ENCODE assay signal across 9 mouse cellular contexts in the genomic region with DNA sequence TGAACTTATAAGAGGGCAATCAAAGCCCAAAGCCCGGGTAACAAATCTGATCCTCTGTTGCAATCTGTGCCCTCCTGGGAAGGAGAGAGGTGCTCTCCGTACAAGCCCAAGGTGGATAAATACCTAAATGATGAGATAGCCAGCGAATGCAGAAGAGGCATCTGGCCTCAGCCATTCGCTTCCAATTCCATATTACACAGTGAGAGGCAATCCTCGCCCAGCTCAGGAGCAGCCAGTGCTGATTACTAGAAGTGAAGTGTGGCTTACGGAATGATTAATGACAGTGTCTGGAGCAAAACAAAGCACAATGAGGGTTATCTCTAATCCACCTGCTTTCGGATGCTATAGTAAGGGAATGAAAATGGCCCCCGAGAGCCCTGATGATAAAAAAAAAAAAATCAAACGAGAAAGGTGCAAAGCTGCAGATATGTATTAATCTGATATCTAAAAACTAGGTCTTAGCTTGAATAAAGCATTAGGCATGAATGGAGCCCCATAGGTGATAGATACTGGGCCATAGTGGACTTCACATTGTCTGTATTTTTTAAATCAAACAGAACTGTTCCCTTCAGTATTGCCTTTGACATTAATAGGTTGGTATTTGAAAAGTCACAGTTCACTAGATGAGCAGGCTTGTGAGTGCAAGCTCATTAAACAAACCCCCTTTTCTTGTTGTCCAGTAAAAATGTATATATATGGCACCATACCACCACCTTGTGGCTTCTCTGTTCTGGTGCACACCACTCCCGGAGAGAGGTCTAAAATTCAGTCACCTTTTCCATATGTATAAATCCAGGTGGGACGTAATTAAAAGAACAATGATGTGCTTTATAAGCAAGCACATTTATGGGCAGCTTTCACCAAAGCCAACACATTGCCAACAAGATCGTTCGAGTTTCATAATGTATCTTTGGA. TPM values are rescaled to one million over a fixed set of nuclear protein-coding genes. Genes with fewer than 3 reads are reported as not detected.
DNase-seq lines count a peak whose midpoint lies in the region; ATAC-seq and TF ChIP-seq lines count a peak whose summit lies in the region.
"Had no signal": no experiment of that assay in that cellular context is flagged by ENCODE, and none has a peak within 500 bp of the region (broad histone marks: within the 10 kb centered on the region; RNA-seq: fewer than 3 reads in every experiment).

No protein-coding gene starts in this region.

- TF ChIP-seq CTCF in liver, postnatal 0 days (IDR thresholded peaks at IDR 0.05; ENCODE audit: low read depth): peak; percentile 35
- peak; percentile 81 for TF ChIP-seq CTCF in midbrain, postnatal 0 days (IDR thresholded peaks at IDR 0.05)

- no peak overlapping the region for H3K4me3 ChIP-seq in liver, postnatal 0 days (ENCODE audit: low read depth, low read length)
- no peak overlapping the region for H3K4me3 ChIP-seq in liver, embryonic 12.5 days
- H3K4me3 ChIP-seq in hindbrain, embryonic 15.5 days: no peak overlapping the region
- no peak overlapping the region for H3K4me3 ChIP-seq in midbrain, postnatal 0 days (ENCODE audit: low read depth, low read length)
- H3K4me3 ChIP-seq: embryonic facial prominence, embryonic 13.5 days had no signal

- no peaks in the 10 kb centered on the region for H3K36me3 ChIP-seq in liver, postnatal 0 days (replicated peaks; ENCODE audit: insufficient read depth, low read length)
- no peaks in the 10 kb centered on the region for H3K36me3 ChIP-seq in liver, embryonic 12.5 days
- no peaks in the 10 kb centered on the region for H3K36me3 ChIP-seq in hindbrain, embryonic 15.5 days
- no peaks in the 10 kb centered on the region for H3K36me3 ChIP-seq in midbrain, postnatal 0 days (ENCODE audit: insufficient read depth, low read length)
- H3K36me3 ChIP-seq: embryonic facial prominence, embryonic 13.5 days had no signal

- DNase-seq in adrenal gland, postnatal 10 days: peak; percentile 8
- no peak for DNase-seq in adrenal gland, adult 2 months
- DNase-seq in liver, postnatal 0 days: no peak
- peak; percentile 79 for DNase-seq in midbrain, postnatal 0 days (ENCODE audit: low spot score)
- no peak for DNase-seq in urinary bladder, adult 18-20 months (ENCODE audit: low spot score in 2 of 2)
- DNase-seq in thymus, postnatal 0 days (ENCODE audit: low spot score): no peak

- no peak overlapping the region for H3K9ac ChIP-seq in liver, postnatal 0 days (replicated peaks)
- no peak overlapping the region for H3K9ac ChIP-seq in liver, embryonic 12.5 days
- H3K9ac ChIP-seq in hindbrain, embryonic 15.5 days: peak overlapping the region; percentile 28; the same call in 1 of the 2 replicates
- H3K9ac ChIP-seq in midbrain, postnatal 0 days (replicated peaks; ENCODE audit: low read length, poor library complexity, severe bottlenecking): peak overlapping the region; percentile 5; the same call in 1 of the 2 replicates
- H3K9ac ChIP-seq: embryonic facial prominence, embryonic 13.5 days had no signal

- 0 out of 2 replicates have a peak, but pooled peaks cover 3% of the 10 kb centered on the region for H3K27me3 ChIP-seq in liver, postnatal 0 days (ENCODE audit: insufficient read depth, low read length)
- no peaks in the 10 kb centered on the region for H3K27me3 ChIP-seq in liver, embryonic 12.5 days (replicated peaks)
- H3K27me3 ChIP-seq in hindbrain, embryonic 15.5 days: 0 out of 2 replicates have a peak, but pooled peaks cover 2% of the 10 kb centered on the region
- H3K27me3 ChIP-seq in midbrain, postnatal 0 days (ENCODE audit: insufficient read depth, low read length): no peaks in the 10 kb centered on the region

- H3K27ac ChIP-seq in liver, postnatal 0 days (ENCODE audit: low read depth): no peak overlapping the region
- no peak overlapping the region for H3K27ac ChIP-seq in liver, embryonic 12.5 days
- H3K27ac ChIP-seq in hindbrain, embryonic 15.5 days (replicated peaks): peak overlapping the region; percentile 75
- H3K27ac ChIP-seq in midbrain, postnatal 0 days (ENCODE audit: low read depth, low read length): peak overlapping the region; percentile 38; the same call in 1 of the 2 replicates
- H3K27ac ChIP-seq: embryonic facial prominence, embryonic 13.5 days had no signal

- H3K9me3 ChIP-seq in liver, postnatal 0 days (ENCODE audit: low read length): no peaks in the 10 kb centered on the region
- H3K9me3 ChIP-seq in liver, embryonic 12.5 days (replicated peaks): no peaks in the 10 kb centered on the region
- H3K9me3 ChIP-seq in hindbrain, embryonic 15.5 days: no peaks in the 10 kb centered on the region
- H3K9me3 ChIP-seq in midbrain, postnatal 0 days (ENCODE audit: low read length): no peaks in the 10 kb centered on the region
- H3K9me3 ChIP-seq: embryonic facial prominence, embryonic 13.5 days had no signal

- no peak for ATAC-seq in liver, postnatal 0 days
- ATAC-seq in liver, embryonic 12.5 days: no peak
- peak; percentile 84 for ATAC-seq in hindbrain, embryonic 15.5 days (ENCODE audit: low FRiP score, low read depth)
- ATAC-seq in midbrain, postnatal 0 days (ENCODE audit: low FRiP score): peak; percentile 72; the same call in 1 of the 2 replicates

- WGBS in liver, postnatal 0 days (ENCODE audit: insufficient replicate concordance): 57% methylated on average over 13 of the region's 13 CpGs
- WGBS in liver, embryonic 12.5 days (ENCODE audit: insufficient replicate concordance): 55% methylated on average over 13 of the region's 13 CpGs
- 44% methylated on average over 13 of the region's 13 CpGs for WGBS in hindbrain, embryonic 15.5 days
- WGBS in midbrain, postnatal 0 days: 22% methylated on average over 13 of the region's 13 CpGs

- no peaks in the 10 kb centered on the region for H3K4me1 ChIP-seq in liver, postnatal 0 days (ENCODE audit: insufficient read depth)
- no peaks in the 10 kb centered on the region for H3K4me1 ChIP-seq in liver, embryonic 12.5 days
- H3K4me1 ChIP-seq in hindbrain, embryonic 15.5 days (replicated peaks): peaks cover 32% of the 10 kb centered on the region
- no peaks in the 10 kb centered on the region for H3K4me1 ChIP-seq in midbrain, postnatal 0 days (ENCODE audit: insufficient read depth, low read length)

- TF ChIP-seq EP300 in liver, postnatal 0 days (IDR thresholded peaks at IDR 0.05; ENCODE audit: low read depth): no peak

- H3K4me2 ChIP-seq in liver, postnatal 0 days (ENCODE audit: low read depth, low read length): no peak overlapping the region
- no peak overlapping the region for H3K4me2 ChIP-seq in liver, embryonic 12.5 days
- peak overlapping the region; percentile 33 for H3K4me2 ChIP-seq in hindbrain, embryonic 15.5 days
- H3K4me2 ChIP-seq in midbrain, postnatal 0 days (ENCODE audit: low read depth, low read length, poor library complexity, severe bottlenecking): peak overlapping the region; percentile 28
- H3K4me2 ChIP-seq: embryonic facial prominence, embryonic 13.5 days had no signal

RNA-seq across cellular contexts. Expression of gene Tmco5, which starts 57.4 kb away (rescaled TPM):
- not detected for total RNA-seq in adrenal gland, postnatal 10 days (2021)
- not detected for total RNA-seq in adrenal gland, adult 2 months (2021)
- polyA plus RNA-seq in adrenal gland, adult 2 months (2012; rRNA removed): not detected in 2 replicates
- not detected in 2 replicates for polyA plus RNA-seq in liver, postnatal 0 days (2015; fragmentation: Nextera tagmentation; extraction: Ambion mirVana)
- polyA plus RNA-seq in liver, embryonic 12.5 days (2016; fragmentation: Nextera tagmentation; extraction: Ambion mirVana): not detected in 2 replicates
- polyA plus RNA-seq in hindbrain, embryonic 15.5 days (2015; fragmentation: Nextera tagmentation; extraction: Ambion mirVana): not detected in 2 replicates
- not detected in 2 replicates for total RNA-seq in midbrain, postnatal 0 days (2014; rRNA removed)
- polyA plus RNA-seq in midbrain, postnatal 0 days (2015; fragmentation: Nextera tagmentation; extraction: Ambion mirVana): not detected in 2 replicates
- polyA plus RNA-seq in thymus, postnatal 0 days (2015; fragmentation: Nextera tagmentation; extraction: Ambion mirVana): not detected in 2 replicates
- polyA plus RNA-seq: embryonic facial prominence, embryonic 13.5 days had no signal

Comparison
In these comparisons a context has a peak if more than half of its experiments do, and no peak if none do; other contexts are left out.
1. DNase-seq: peak in adrenal gland, postnatal 10 days (single experiment) and midbrain, postnatal 0 days (single experiment); none in adrenal gland, adult 2 months (single experiment), liver, postnatal 0 days (single experiment), urinary bladder, adult 18-20 months (0 of 2) and thymus, postnatal 0 days (single experiment).
2. ATAC-seq: peak in hindbrain, embryonic 15.5 days (single experiment) and midbrain, postnatal 0 days (single experiment); none in liver, postnatal 0 days (single experiment) and liver, embryonic 12.5 days (single experiment).
3. H3K27ac ChIP-seq: peak in hindbrain, embryonic 15.5 days (single experiment) and midbrain, postnatal 0 days (single experiment); none in liver, postnatal 0 days (single experiment) and liver, embryonic 12.5 days (single experiment).
4. H3K4me2 ChIP-seq: peak in hindbrain, embryonic 15.5 days (single experiment) and midbrain, postnatal 0 days (single experiment); none in liver, postnatal 0 days (single experiment) and liver, embryonic 12.5 days (single experiment).
5. H3K9ac ChIP-seq: peak in hindbrain, embryonic 15.5 days (single experiment) and midbrain, postnatal 0 days (single experiment); none in liver, postnatal 0 days (single experiment) and liver, embryonic 12.5 days (single experiment).